Mouse (Mus musculus): Measurements from ENCODE around the gene Mybpc3.

DNA sequence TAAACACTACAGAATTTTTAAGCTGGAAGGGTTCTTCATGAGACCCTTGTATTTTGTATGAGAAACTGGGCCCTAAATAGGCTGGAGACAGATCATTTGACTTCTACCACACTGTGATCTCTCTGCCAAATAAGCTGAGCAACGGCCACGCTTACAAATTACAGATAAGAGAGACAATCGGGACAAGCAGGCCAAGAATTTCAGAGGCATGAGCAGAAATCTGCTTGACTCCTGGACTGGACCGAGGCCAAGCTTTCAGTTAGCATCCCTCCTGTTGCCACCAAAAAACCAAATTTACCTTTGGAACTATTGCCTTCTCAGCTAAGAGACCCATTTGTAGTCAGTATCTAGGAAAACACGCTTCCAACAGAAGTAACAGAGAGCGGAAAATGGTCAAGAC, 42.6 kb downstream of the Mybpc3 start:
- TF ChIP-seq CTCF (IDR thresholded peaks at IDR 0.05; ENCODE audit: low read depth) (no peak), EP300 (optimal IDR thresholded peaks at IDR 0.05) (no peak)

All from stomach, postnatal 0 days (tissue).